Mouse (Mus musculus): Measurements from ENCODE around the gene Rasal2.

DNA sequence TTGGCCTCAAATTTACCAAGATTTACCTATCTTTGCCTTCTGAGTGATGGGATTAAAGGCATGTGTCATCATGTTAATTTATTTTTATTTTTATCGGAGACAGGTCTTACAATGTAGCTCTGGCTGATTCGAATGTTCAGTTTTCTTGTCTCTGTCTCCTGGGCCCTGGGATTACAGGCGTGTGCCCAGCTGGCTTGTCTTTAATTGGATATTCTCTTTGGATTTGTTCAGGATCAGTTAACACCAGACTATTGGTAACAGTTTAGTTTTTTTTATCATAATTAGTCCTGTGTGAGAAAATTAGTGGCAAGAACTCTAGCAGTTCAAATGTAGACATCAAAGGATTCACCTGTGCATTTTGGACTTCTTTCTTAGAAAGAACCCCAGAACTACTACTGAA, 45.4 kb upstream of the Rasal2 start:
- TF ChIP-seq CHD2 (IDR thresholded peaks at IDR 0.05; ENCODE audit: low read depth, low read length) = no peak
- TF ChIP-seq ZC3H11A (IDR thresholded peaks at IDR 0.05; ENCODE audit: borderline replicate concordance, low read depth, low read length) = no peak
- TF ChIP-seq ZNF384 (IDR thresholded peaks at IDR 0.05; ENCODE audit: low read depth, low read length) = no peak
